ENCODE assay signal across 24 mouse cellular contexts in the genomic region with DNA sequence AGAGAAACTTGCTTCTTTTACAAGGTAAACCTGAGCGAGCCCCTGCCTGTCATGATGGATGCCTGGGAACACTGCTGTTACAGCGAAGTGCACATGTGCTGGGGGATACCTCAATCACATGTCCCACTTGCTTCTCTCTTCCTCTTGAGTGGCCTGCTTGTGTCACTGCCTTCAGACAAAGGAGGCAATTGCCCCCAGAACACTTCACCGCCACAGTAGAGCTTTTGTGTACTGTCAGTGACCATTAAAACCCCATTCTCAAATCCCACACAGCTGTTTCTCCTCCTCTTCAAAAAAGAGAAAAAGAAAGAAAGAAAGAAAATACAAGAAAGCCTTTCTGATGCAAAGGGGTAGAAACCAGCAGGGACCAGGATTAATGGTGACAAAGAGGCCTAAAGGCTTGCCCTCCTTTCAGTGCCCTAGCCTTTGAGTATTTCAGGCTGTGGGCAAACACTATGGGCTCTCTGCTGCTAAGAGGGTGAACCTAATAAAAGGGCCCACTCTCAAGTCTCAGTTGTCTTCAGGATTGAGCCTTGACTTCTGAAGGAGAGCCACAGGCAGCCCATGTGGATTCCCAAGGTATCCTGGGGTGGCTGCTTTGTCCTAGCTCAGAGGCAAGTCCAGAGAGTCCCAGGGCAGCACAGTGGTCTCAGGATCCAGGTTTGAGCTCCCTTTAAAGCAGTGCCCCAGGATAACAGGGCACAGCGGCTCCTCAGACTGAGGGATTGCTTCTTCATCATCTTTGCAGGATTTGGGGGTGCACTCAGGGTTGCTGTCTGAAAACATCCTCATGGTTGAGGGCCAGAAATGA. TPM values are rescaled to one million over a fixed set of nuclear protein-coding genes. Genes with fewer than 3 reads are reported as not detected.
A peak's percentile ranks its signal among the peaks of the same experiment; 100 is the strongest.
DNase-seq lines count a peak whose midpoint lies in the region; ATAC-seq and TF ChIP-seq lines count a peak whose summit lies in the region.
"Had no signal": no experiment of that assay in that cellular context is flagged by ENCODE, and none has a peak within 500 bp of the region (broad histone marks: within the 10 kb centered on the region; RNA-seq: fewer than 3 reads in every experiment).

No protein-coding gene starts in this region.

- no peaks in the 10 kb centered on the region for H3K36me3 ChIP-seq in forebrain, embryonic 10.5 days (replicated peaks)
- no peaks in the 10 kb centered on the region for H3K36me3 ChIP-seq in forebrain, embryonic 16.5 days (ENCODE audit: control insufficient read depth, insufficient read depth)
- H3K36me3 ChIP-seq in forebrain, embryonic 12.5 days (replicated peaks), result no peaks in the 10 kb centered on the region
- H3K36me3 ChIP-seq in midbrain, embryonic 14.5 days (ENCODE audit: control insufficient read depth, insufficient read depth, low read length), result no peaks in the 10 kb centered on the region
- H3K36me3 ChIP-seq in kidney, embryonic 14.5 days (ENCODE audit: control insufficient read depth, insufficient read depth, low read length), result no peaks in the 10 kb centered on the region
- H3K36me3 ChIP-seq: embryonic facial prominence, embryonic 15.5 days; hindbrain, embryonic 15.5 days; liver, embryonic 13.5 days; stomach, embryonic 15.5 days had no signal

- H3K9me3 ChIP-seq in forebrain, embryonic 10.5 days, result no peaks in the 10 kb centered on the region
- no peaks in the 10 kb centered on the region for H3K9me3 ChIP-seq in forebrain, embryonic 16.5 days (ENCODE audit: control insufficient read depth, low read length)
- H3K9me3 ChIP-seq in forebrain, embryonic 12.5 days, result no peaks in the 10 kb centered on the region
- no peaks in the 10 kb centered on the region for H3K9me3 ChIP-seq in midbrain, embryonic 14.5 days (ENCODE audit: control insufficient read depth, low read length)
- no peaks in the 10 kb centered on the region for H3K9me3 ChIP-seq in kidney, embryonic 14.5 days (ENCODE audit: control insufficient read depth, low read length)
- H3K9me3 ChIP-seq: embryonic facial prominence, embryonic 15.5 days; G1E; hindbrain, embryonic 15.5 days; liver, embryonic 13.5 days; stomach, embryonic 15.5 days had no signal

- peak; percentile 41 for DNase-seq in forebrain, embryonic 10.5 days (ENCODE audit: extremely low spot score, low spot score)
- peak; percentile 77 for DNase-seq in brain, embryonic 14.5 days (ENCODE audit: low read depth)
- DNase-seq in midbrain, embryonic 14.5 days, result peak; percentile 7
- DNase-seq in B cell, adult 2 months, result no peak
- no peak for DNase-seq in urinary bladder, adult 2 months (ENCODE audit: low spot score)
- DNase-seq: adrenal gland, postnatal 10 days; cerebellum, adult 11 months; cerebellum, postnatal 36 days; heart, postnatal 10 days; liver, embryonic 13.5 days; lung, embryonic 14.5 days; lung, postnatal 36 days; right cerebral cortex, postnatal 25 days; thymus, adult 18-20 months had no signal

- no peak overlapping the region for H3K4me3 ChIP-seq in forebrain, embryonic 10.5 days
- no peak overlapping the region for H3K4me3 ChIP-seq in forebrain, embryonic 16.5 days (replicated peaks; ENCODE audit: low read length)
- no peak overlapping the region for H3K4me3 ChIP-seq in forebrain, embryonic 12.5 days (replicated peaks)
- no peak overlapping the region for H3K4me3 ChIP-seq in midbrain, embryonic 14.5 days (replicated peaks; ENCODE audit: low read depth, low read length)
- no peak overlapping the region for H3K4me3 ChIP-seq in kidney, embryonic 14.5 days (ENCODE audit: low read length)
- H3K4me3 ChIP-seq: embryonic facial prominence, embryonic 15.5 days; hindbrain, embryonic 15.5 days; liver, embryonic 13.5 days; stomach, embryonic 15.5 days had no signal

- H3K9ac ChIP-seq in forebrain, embryonic 16.5 days (replicated peaks; ENCODE audit: low read depth, low read length), result no peak overlapping the region
- H3K9ac ChIP-seq in forebrain, embryonic 12.5 days, result no peak overlapping the region
- H3K9ac ChIP-seq in midbrain, embryonic 14.5 days (replicated peaks; ENCODE audit: low read length), result no peak overlapping the region
- no peak overlapping the region for H3K9ac ChIP-seq in kidney, embryonic 14.5 days (ENCODE audit: low read depth, low read length)
- H3K9ac ChIP-seq: embryonic facial prominence, embryonic 15.5 days; hindbrain, embryonic 15.5 days; liver, embryonic 13.5 days; lung, embryonic 14.5 days; stomach, embryonic 15.5 days had no signal

- peaks cover 99% of the 10 kb centered on the region for H3K27me3 ChIP-seq in forebrain, embryonic 10.5 days (ENCODE audit: poor library complexity, severe bottlenecking)
- peaks cover 15% of the 10 kb centered on the region for H3K27me3 ChIP-seq in forebrain, embryonic 16.5 days (replicated peaks; ENCODE audit: control insufficient read depth, insufficient read depth, low read length)
- H3K27me3 ChIP-seq in forebrain, embryonic 12.5 days, result peaks cover 85% of the 10 kb centered on the region
- no peaks in the 10 kb centered on the region for H3K27me3 ChIP-seq in midbrain, embryonic 14.5 days (ENCODE audit: control insufficient read depth, insufficient read depth, low read length)
- no peaks in the 10 kb centered on the region for H3K27me3 ChIP-seq in kidney, embryonic 14.5 days (ENCODE audit: control insufficient read depth, insufficient read depth, low read length)
- H3K27me3 ChIP-seq: embryonic facial prominence, embryonic 15.5 days; hindbrain, embryonic 15.5 days; stomach, embryonic 15.5 days had no signal

- no peak overlapping the region for H3K4me2 ChIP-seq in forebrain, embryonic 16.5 days (ENCODE audit: low read length)
- H3K4me2 ChIP-seq in forebrain, embryonic 12.5 days, result no peak overlapping the region
- H3K4me2 ChIP-seq in midbrain, embryonic 14.5 days (ENCODE audit: low read length), result no peak overlapping the region
- no peak overlapping the region for H3K4me2 ChIP-seq in kidney, embryonic 14.5 days (replicated peaks; ENCODE audit: low read depth, low read length)
- H3K4me2 ChIP-seq: embryonic facial prominence, embryonic 15.5 days; heart, embryonic 11.5 days; hindbrain, embryonic 15.5 days; liver, embryonic 13.5 days; lung, embryonic 14.5 days; stomach, embryonic 15.5 days had no signal

- TF ChIP-seq POLR2A in brain, embryonic 14.5 days (IDR thresholded peaks at IDR 0.05; ENCODE audit: borderline replicate concordance, extremely low read depth, insufficient read depth, insufficient read length, poor library complexity, severe bottlenecking), result no peak

- no peak for ATAC-seq in forebrain, embryonic 16.5 days
- peak; percentile 51; the same call in 1 of the 2 replicates for ATAC-seq in forebrain, embryonic 12.5 days (ENCODE audit: low FRiP score)
- ATAC-seq in midbrain, embryonic 14.5 days (ENCODE audit: low FRiP score, low TSS enrichment), result no peak
- ATAC-seq in kidney, embryonic 14.5 days (ENCODE audit: low FRiP score, low TSS enrichment), result no peak
- ATAC-seq: activated CD4-positive, CD25-positive, alpha-beta regulatory T cell, adult 4 months; intestine, embryonic 16.5 days had no signal

- H3K4me1 ChIP-seq in forebrain, embryonic 10.5 days, result peaks cover 25% of the 10 kb centered on the region
- no peaks in the 10 kb centered on the region for H3K4me1 ChIP-seq in forebrain, embryonic 16.5 days (replicated peaks; ENCODE audit: control insufficient read depth, insufficient read depth, low read length)
- H3K4me1 ChIP-seq in forebrain, embryonic 12.5 days, result peaks cover 22% of the 10 kb centered on the region
- H3K4me1 ChIP-seq in midbrain, embryonic 14.5 days (ENCODE audit: control insufficient read depth, insufficient read depth, low read length), result no peaks in the 10 kb centered on the region
- no peaks in the 10 kb centered on the region for H3K4me1 ChIP-seq in kidney, embryonic 14.5 days (ENCODE audit: control insufficient read depth, insufficient read depth, low read length)
- H3K4me1 ChIP-seq: embryonic facial prominence, embryonic 15.5 days; hindbrain, embryonic 15.5 days; stomach, embryonic 15.5 days had no signal

- H3K27ac ChIP-seq in forebrain, embryonic 10.5 days, result peak overlapping the region; percentile 57
- H3K27ac ChIP-seq in forebrain, embryonic 16.5 days (ENCODE audit: low read length), result no peak overlapping the region
- no peak overlapping the region for H3K27ac ChIP-seq in forebrain, embryonic 12.5 days
- no peak overlapping the region for H3K27ac ChIP-seq in midbrain, embryonic 14.5 days (replicated peaks; ENCODE audit: low read depth, low read length)
- H3K27ac ChIP-seq in kidney, embryonic 14.5 days (ENCODE audit: low read depth, low read length), result no peak overlapping the region
- H3K27ac ChIP-seq: embryonic facial prominence, embryonic 15.5 days; hindbrain, embryonic 15.5 days; liver, embryonic 13.5 days; stomach, embryonic 15.5 days had no signal

- no peak for TF ChIP-seq CTCF in brain, embryonic 14.5 days (IDR thresholded peaks at IDR 0.05; ENCODE audit: borderline replicate concordance, extremely low read depth, insufficient read depth, insufficient read length)

- WGBS in forebrain, embryonic 10.5 days, result 20% methylated on average over 4 of the region's 4 CpGs
- WGBS in forebrain, embryonic 16.5 days, result 13% methylated on average over 4 of the region's 4 CpGs
- 6% methylated on average over 4 of the region's 4 CpGs for WGBS in forebrain, embryonic 12.5 days
- WGBS in midbrain, embryonic 14.5 days, result 11% methylated on average over 4 of the region's 4 CpGs
- 59% methylated on average over 4 of the region's 4 CpGs for WGBS in kidney, embryonic 14.5 days

RNA-seq across cellular contexts. Expression of a gene that starts 31.7 kb away (rescaled TPM):
- 0.56 and 0.87 TPM in 2 replicates for polyA plus RNA-seq in forebrain, embryonic 10.5 days (2016; fragmentation: Nextera tagmentation; extraction: Ambion mirVana)
- polyA plus RNA-seq in forebrain, embryonic 16.5 days (2015; fragmentation: Nextera tagmentation; extraction: Ambion mirVana), result 6.1 and 7.9 TPM in 2 replicates
- 2.6 and 3.2 TPM in 2 replicates for polyA plus RNA-seq in brain, embryonic 14.5 days (2012; rRNA removed)
- polyA plus RNA-seq in forebrain, embryonic 12.5 days (2016; fragmentation: Nextera tagmentation; extraction: Ambion mirVana), result 2.2 and 2.3 TPM in 2 replicates
- 5.3 and 5.5 TPM in 2 replicates for polyA plus RNA-seq in midbrain, embryonic 14.5 days (2014; fragmentation: Nextera tagmentation; extraction: Ambion mirVana)
- polyA plus RNA-seq in kidney, embryonic 14.5 days (2014; fragmentation: Nextera tagmentation; extraction: Ambion mirVana), result 0.29 and 0.80 TPM in 2 replicates
- 0.18 and 0.43 TPM in 2 replicates for polyA plus RNA-seq in urinary bladder, adult 2 months (2012; rRNA removed)
- polyA plus RNA-seq: G1E had no signal

RNA-seq across cellular contexts. Expression of a gene that starts 51.9 kb away (rescaled TPM):
- polyA plus RNA-seq in forebrain, embryonic 10.5 days (2016; fragmentation: Nextera tagmentation; extraction: Ambion mirVana), result 1.4 and 1.8 TPM in 2 replicates
- polyA plus RNA-seq in forebrain, embryonic 16.5 days (2015; fragmentation: Nextera tagmentation; extraction: Ambion mirVana), result 0.46 and 0.70 TPM in 2 replicates
- polyA plus RNA-seq in brain, embryonic 14.5 days (2012; rRNA removed), result 0.35 and 1.5 TPM in 2 replicates
- 1.5 and 1.8 TPM in 2 replicates for polyA plus RNA-seq in forebrain, embryonic 12.5 days (2016; fragmentation: Nextera tagmentation; extraction: Ambion mirVana)
- 2.3 and 2.8 TPM in 2 replicates for polyA plus RNA-seq in midbrain, embryonic 14.5 days (2014; fragmentation: Nextera tagmentation; extraction: Ambion mirVana)
- 0.34 and 0.77 TPM in 2 replicates for polyA plus RNA-seq in kidney, embryonic 14.5 days (2014; fragmentation: Nextera tagmentation; extraction: Ambion mirVana)
- 7.4 and 16.3 TPM in 2 replicates for polyA plus RNA-seq in urinary bladder, adult 2 months (2012; rRNA removed)

Comparison
In these comparisons a context has a peak if more than half of its experiments do, and no peak if none do; other contexts are left out.
1. DNase-seq: peak in forebrain, embryonic 10.5 days (single experiment), brain, embryonic 14.5 days (single experiment) and midbrain, embryonic 14.5 days (single experiment); none in B cell, adult 2 months (0 of 2) and urinary bladder, adult 2 months (single experiment).